Mouse (Mus musculus): ENCODE measurements at regions not wholly inside any gene's neighbourhood (a gene's known extent, or its start where the extent isn't known, plus 50 kb on each side); places are given as distances from the start of the nearest gene placed in this dataset.

DNA sequence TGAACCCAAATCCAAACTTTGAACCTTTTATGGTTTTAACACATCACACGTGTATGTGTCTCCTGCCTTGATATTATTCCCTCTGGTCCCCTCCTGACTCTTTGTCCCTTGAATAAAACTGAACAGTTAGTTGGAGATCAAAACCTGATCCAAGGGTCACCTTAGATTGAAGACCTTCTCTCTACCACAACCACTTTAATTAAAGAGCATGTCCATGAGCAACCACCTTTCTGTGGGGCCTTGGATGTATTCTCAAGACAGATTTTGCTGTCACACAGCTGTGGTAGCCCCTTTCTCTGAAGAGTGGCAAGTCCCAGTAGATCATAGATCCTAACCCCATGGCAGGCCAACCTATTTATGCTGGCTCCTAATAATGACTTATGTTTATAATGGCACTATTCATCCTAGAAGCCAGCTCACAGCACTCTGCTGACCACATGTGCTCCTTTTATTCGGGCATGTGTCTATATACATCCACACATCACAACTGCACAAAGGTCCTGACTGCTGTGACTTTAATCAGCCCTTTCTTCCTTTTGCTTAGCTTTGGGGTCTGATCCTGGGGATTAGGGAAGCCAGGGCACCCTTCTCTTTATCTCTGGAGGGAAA, 536.8 kb upstream of the Tenm2 start:
- ATAC-seq = peak; percentile 48; the same call in 1 of the 2 replicates
- H3K9me3 ChIP-seq = no peaks in the 10 kb centered on the region
- H3K27me3 ChIP-seq = 0 out of 2 replicates have a peak, but pooled peaks cover 2% of the 10 kb centered on the region
- no peaks in the 10 kb centered on the region for H3K36me3 ChIP-seq
- 13% methylated on average over 2 of the region's 2 CpGs for WGBS
- H3K27ac ChIP-seq = no peak overlapping the region
- peaks cover 22% of the 10 kb centered on the region for H3K4me1 ChIP-seq (replicated peaks)
- H3K4me3 ChIP-seq (replicated peaks) = no peak overlapping the region
- no peak overlapping the region for H3K4me2 ChIP-seq (replicated peaks)
- no peak overlapping the region for H3K9ac ChIP-seq (replicated peaks)

DNA sequence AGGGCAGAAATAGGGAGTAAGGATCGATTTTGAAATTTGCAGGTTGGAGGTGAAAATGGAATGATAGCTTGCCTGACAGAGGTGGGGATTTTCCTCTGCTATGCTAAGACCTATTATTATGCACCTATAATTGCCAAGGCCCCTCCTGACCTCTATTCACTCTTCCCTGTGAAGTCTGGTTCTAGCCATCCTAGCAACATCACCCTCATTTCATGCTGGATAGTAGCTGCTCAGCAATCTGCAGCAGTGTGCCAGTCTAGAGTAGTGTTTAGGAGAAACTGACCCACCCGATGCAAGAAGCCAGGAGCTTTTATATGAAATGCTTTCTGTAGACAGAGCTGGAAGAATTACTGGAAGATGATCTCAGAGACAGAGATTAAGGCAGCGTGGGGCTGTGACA, 535.1 kb upstream of the Tenm2 start:
- ATAC-seq = no peak

DNA sequence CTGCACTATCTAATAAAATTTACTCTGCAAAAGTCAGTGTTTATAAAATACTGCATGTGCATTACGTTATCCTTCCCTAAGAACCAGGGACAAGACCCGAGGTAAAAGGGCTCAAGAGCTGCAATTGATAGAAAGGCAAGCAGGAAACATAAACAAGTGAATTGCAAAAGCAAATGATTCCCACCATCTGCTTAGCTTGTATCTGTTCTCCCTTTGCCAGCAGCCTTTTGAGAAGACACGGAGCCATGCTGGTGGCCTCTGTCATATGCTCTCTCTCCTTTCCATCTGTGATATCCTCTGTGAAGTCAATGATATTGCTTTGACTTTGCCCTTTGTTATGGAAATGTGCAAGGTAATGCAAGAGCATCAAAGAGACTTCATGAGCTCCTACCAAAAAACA, 532.4 kb upstream of the Tenm2 start:
- no peak for ATAC-seq
- Histone ChIP-seq H3K36me3 (no peaks in the 10 kb centered on the region), H3K9ac (replicated peaks) (no peak overlapping the region), H3K4me1 (replicated peaks) (peaks cover 21% of the 10 kb centered on the region), H3K4me3 (replicated peaks) (no peak overlapping the region), H3K27me3 (no peaks in the 10 kb centered on the region), H3K27ac (no peak overlapping the region), H3K9me3 (no peaks in the 10 kb centered on the region), H3K4me2 (replicated peaks) (no peak overlapping the region)
- 66% methylated on average over 3 of the region's 3 CpGs for WGBS

More for the DNA sequence above, 535.1 kb upstream of the Tenm2 start:
- 0 out of 2 replicates have a peak, but pooled peaks cover 2% of the 10 kb centered on the region for H3K27me3 ChIP-seq
- peak overlapping the region; percentile 39; the same call in 1 of the 2 replicates for H3K27ac ChIP-seq
- peaks cover 22% of the 10 kb centered on the region for H3K4me1 ChIP-seq (replicated peaks)
- no peaks in the 10 kb centered on the region for H3K9me3 ChIP-seq
- H3K36me3 ChIP-seq = no peaks in the 10 kb centered on the region
- H3K4me3 ChIP-seq (replicated peaks) = no peak overlapping the region
- no peak overlapping the region for H3K4me2 ChIP-seq (replicated peaks)
- 40% methylated on average over 3 of the region's 3 CpGs for WGBS
- H3K9ac ChIP-seq (replicated peaks) = no peak overlapping the region

DNA sequence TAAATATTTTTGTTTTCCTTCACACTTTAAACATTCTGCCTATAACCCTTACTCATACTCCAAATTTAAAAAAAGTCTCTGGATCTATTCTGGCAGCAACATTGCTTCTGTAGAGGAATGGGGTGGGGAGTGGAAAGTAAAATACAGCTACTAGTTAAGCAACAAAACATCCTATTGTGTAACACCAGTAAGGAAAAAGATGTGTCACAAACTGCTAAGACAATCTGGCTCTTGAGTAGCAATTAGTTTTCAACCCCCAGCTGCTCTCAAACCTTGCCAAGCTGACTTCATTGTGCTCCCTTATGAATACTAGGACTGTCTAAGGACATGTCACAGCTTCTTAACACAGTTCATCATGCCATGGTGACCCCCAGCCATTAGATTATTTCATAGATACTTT, 500.2 kb upstream of the Tenm2 start:
- no peaks in the 10 kb centered on the region for H3K27me3 ChIP-seq
- H3K4me1 ChIP-seq (replicated peaks) = no peaks in the 10 kb centered on the region
- no peak overlapping the region for H3K4me3 ChIP-seq (replicated peaks)
- no peaks in the 10 kb centered on the region for H3K9me3 ChIP-seq
- H3K36me3 ChIP-seq = no peaks in the 10 kb centered on the region
- ATAC-seq = no peak
- no peak overlapping the region for H3K4me2 ChIP-seq (replicated peaks)
- H3K9ac ChIP-seq (replicated peaks) = no peak overlapping the region
- H3K27ac ChIP-seq = no peak overlapping the region

DNA sequence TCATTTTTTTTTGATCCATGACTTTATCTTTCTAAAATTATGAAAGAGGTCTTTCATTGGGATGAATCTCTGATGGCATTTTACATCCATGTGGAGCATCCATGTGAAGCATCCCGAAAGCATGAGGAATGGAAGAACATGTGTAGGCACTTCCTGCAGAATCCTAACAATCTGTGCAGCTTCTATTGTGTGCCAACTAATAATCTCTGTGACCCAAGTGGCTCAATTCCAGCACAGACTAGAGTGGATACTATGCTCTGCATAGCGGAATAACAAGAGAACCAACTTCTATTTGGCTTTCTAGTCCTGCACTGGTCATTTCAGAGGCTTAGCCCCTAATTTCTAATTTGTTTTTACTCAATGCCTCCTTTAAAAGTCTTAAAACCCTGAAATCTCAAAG, 499.7 kb upstream of the Tenm2 start:
- no peak for ATAC-seq
- no peaks in the 10 kb centered on the region for H3K4me1 ChIP-seq (replicated peaks)
- H3K27ac ChIP-seq = no peak overlapping the region
- H3K36me3 ChIP-seq = no peaks in the 10 kb centered on the region
- 82% methylated on average over 2 of the region's 2 CpGs for WGBS
- H3K9ac ChIP-seq (replicated peaks) = no peak overlapping the region
- H3K9me3 ChIP-seq = no peaks in the 10 kb centered on the region
- no peak overlapping the region for H3K4me2 ChIP-seq (replicated peaks)
- no peak overlapping the region for H3K4me3 ChIP-seq (replicated peaks)
- no peaks in the 10 kb centered on the region for H3K27me3 ChIP-seq

DNA sequence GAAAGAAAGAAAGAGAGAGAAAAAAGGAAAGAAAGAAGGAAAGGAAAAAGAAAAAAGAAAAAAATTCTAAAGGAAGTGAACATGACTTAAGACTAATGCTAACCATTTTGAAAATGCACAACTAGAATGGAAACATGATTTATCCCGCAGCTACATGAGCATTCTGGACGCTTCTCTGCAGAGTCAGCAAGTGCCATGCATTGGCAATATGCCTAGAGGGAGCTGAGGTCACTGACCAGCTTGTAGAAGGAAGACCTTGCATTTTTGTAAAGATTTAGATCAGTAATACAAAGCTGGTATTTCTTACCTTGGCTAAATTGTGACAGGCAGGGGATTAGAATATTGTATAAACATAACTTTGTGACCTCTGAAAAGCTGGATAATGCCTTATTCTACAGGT, 461.2 kb upstream of the Tenm2 start:
- ATAC-seq = no peak
- Histone ChIP-seq H3K4me2 (replicated peaks) (no peak overlapping the region), H3K9ac (replicated peaks) (no peak overlapping the region), H3K27me3 (no peaks in the 10 kb centered on the region), H3K4me1 (replicated peaks) (no peaks in the 10 kb centered on the region), H3K36me3 (no peaks in the 10 kb centered on the region), H3K9me3 (no peaks in the 10 kb centered on the region), H3K4me3 (replicated peaks) (no peak overlapping the region), H3K27ac (no peak overlapping the region)
- 81% methylated on average over 2 of the region's 2 CpGs for WGBS

DNA sequence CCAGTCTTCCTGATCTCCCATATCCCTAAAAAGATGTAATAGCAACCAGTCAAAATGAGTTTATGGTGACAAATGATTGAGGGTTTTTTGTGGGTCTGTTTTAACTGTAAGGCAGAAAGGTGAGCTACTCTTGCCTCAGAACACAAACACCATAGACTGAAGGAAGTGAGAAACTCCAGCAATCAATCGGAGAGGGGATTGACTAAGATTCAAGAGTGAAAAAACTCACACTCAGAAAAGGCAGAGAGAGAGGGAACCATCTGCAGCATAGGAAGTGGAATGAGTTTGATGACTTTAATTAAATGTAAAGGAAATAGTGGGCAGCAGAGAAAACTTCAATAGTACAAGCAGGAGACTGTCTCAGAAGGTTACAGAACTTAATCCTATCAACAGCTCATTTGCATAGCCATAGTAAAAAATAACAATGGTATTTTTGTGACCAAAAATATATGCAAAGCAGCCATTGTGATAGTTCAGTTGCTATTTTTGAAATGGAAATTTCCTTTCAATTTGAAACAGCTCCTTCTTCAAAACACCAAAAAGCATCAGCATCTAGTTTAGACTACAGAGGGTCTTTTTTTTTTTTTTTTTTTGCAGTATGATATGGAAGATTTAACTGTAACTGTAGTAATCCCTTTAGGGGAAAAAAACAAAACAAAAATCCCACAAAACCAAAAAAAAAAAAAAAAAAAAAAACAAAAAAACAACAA, 442.9 kb upstream of the Tenm2 start:
- no peak overlapping the region for H3K9ac ChIP-seq (replicated peaks)
- no peak overlapping the region for H3K4me2 ChIP-seq (replicated peaks)
- H3K27ac ChIP-seq = peak overlapping the region; percentile 12; the same call in 1 of the 2 replicates
- ATAC-seq = peak; percentile 67; the same call in 1 of the 2 replicates
- no peaks in the 10 kb centered on the region for H3K27me3 ChIP-seq
- H3K4me3 ChIP-seq (replicated peaks) = no peak overlapping the region
- peaks cover 7% of the 10 kb centered on the region; the same call in 1 of the 2 replicates for H3K4me1 ChIP-seq (replicated peaks)
- no peaks in the 10 kb centered on the region for H3K9me3 ChIP-seq
- 8% methylated on average over 1 of the region's 1 CpGs for WGBS
- H3K36me3 ChIP-seq = no peaks in the 10 kb centered on the region

DNA sequence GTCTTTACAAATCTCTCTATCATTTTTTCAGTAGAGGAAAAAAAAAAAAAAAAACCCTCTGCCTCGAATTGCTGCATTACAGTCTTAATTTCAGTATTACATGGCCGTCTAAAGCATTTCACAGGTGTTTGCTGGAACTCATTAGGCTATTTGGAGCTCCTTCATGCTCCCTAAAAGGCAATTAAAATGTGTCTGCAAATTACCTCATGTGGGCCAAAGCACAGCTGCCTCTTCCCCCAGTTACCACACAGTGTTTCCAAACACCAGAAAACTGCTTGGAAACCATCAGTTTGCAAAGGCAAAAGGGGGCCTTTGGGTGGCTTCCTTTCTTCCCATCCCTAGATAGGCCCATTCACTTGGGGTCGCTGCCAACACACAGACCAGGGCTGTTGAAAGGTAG, 435.6 kb upstream of the Tenm2 start:
- H3K36me3 ChIP-seq = no peaks in the 10 kb centered on the region
- H3K9ac ChIP-seq (replicated peaks) = no peak overlapping the region
- no peak overlapping the region for H3K4me2 ChIP-seq (replicated peaks)
- H3K27ac ChIP-seq = no peak overlapping the region
- H3K4me1 ChIP-seq (replicated peaks) = peaks cover 3% of the 10 kb centered on the region; the same call in 1 of the 2 replicates
- ATAC-seq = no peak
- H3K27me3 ChIP-seq = no peaks in the 10 kb centered on the region
- H3K9me3 ChIP-seq = no peaks in the 10 kb centered on the region
- 36% methylated on average over 3 of the region's 3 CpGs for WGBS
- no peak overlapping the region for H3K4me3 ChIP-seq (replicated peaks)

DNA sequence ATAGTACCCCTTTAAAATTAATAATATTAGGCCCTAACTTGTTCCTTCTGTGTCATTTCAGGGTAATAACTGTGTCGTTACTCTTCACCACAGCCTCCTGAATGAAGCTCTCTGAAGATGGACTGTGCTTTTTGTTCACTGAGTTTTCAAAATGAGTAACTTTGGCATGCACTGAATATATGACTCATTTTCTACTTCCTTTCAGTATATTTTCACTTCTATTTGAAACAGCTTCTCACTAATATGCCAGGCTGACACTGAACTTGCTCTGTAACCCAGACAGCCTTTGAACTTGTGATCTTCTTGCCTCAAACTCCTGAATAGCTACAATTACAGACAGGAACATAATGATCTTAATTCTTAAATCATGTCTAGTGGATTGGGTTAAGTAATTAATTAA, 431.2 kb upstream of the Tenm2 start:
- no peak overlapping the region for H3K27ac ChIP-seq
- H3K27me3 ChIP-seq = no peaks in the 10 kb centered on the region
- 0 out of 2 replicates have a peak, but pooled peaks cover 3% of the 10 kb centered on the region for H3K4me1 ChIP-seq (replicated peaks)
- 81% methylated on average over 1 of the region's 1 CpGs for WGBS
- H3K9ac ChIP-seq (replicated peaks) = no peak overlapping the region
- no peaks in the 10 kb centered on the region for H3K36me3 ChIP-seq
- H3K4me2 ChIP-seq (replicated peaks) = no peak overlapping the region
- H3K9me3 ChIP-seq = no peaks in the 10 kb centered on the region
- no peak overlapping the region for H3K4me3 ChIP-seq (replicated peaks)
- no peak for ATAC-seq

DNA sequence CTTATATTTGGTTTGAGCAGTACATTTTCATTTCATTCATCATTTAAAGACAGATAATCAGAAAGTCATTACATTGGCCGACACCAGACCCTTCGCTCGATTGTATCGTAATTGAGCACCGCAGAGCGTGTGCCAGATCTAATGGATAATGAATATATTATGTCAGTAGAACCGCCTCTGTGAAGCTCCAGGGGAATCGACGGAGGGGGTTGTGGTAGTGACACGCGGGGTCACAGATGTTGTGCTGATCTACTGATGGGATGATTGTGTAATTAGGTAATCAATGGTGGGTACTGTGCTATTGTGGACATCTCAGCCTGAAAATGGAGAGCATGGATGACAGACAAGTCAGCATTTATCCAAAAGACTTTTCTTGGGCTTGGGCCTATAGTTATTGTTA, 414.3 kb upstream of the Tenm2 start:
- H3K4me3 ChIP-seq (replicated peaks) = no peak overlapping the region
- H3K27ac ChIP-seq = no peak overlapping the region
- no peak overlapping the region for H3K4me2 ChIP-seq (replicated peaks)
- H3K36me3 ChIP-seq = no peaks in the 10 kb centered on the region
- H3K9ac ChIP-seq (replicated peaks) = no peak overlapping the region
- no peaks in the 10 kb centered on the region for H3K27me3 ChIP-seq
- peak; percentile 62; the same call in 1 of the 2 replicates for ATAC-seq
- 51% methylated on average over 11 of the region's 11 CpGs for WGBS
- no peaks in the 10 kb centered on the region for H3K9me3 ChIP-seq
- H3K4me1 ChIP-seq (replicated peaks) = 0 out of 2 replicates have a peak, but pooled peaks cover 4% of the 10 kb centered on the region

DNA sequence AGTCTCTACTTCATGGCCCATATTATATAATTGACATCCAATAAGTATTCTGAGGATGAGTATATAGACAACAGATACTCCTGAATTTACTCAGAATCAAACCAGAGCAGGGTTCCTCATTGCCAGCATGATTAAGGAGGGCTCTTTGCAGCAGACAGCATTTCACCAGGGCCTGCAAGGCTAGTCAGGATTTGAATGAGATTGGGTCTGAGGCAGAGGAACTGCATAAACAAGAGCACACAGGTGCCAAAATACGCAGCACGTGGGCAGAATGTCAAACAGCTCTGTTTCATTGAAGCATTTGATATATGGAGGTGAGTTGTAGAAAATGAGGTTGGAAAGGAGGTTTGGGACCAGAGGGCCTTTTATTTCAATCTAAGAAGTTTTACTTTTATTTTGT, 387.5 kb upstream of the Tenm2 start:
- 85% methylated on average over 2 of the region's 2 CpGs for WGBS
- H3K36me3 ChIP-seq = no peaks in the 10 kb centered on the region
- H3K27me3 ChIP-seq = no peaks in the 10 kb centered on the region
- no peak overlapping the region for H3K9ac ChIP-seq (replicated peaks)
- no peak overlapping the region for H3K4me2 ChIP-seq (replicated peaks)
- no peak for ATAC-seq
- H3K9me3 ChIP-seq = no peaks in the 10 kb centered on the region
- H3K27ac ChIP-seq = no peak overlapping the region
- H3K4me1 ChIP-seq (replicated peaks) = no peaks in the 10 kb centered on the region
- no peak overlapping the region for H3K4me3 ChIP-seq (replicated peaks)

DNA sequence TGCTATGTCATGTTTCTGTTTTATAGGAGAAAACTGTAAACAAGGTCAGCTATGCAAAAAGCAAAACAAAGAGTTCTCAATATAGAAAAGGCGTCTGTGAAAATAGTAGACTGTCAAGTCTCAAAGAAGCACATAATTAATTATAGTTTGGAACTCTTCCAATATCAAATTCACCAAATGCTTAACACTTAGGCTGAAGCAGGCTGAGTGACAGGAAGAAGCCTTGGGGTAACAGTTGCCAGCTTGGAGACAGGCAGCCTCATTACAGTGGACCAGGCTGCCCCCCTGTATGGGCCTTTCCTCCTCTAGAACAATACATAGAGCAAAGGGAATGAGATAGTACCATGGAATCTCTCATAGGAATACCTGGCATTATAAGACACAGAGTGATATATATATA, 364.8 kb upstream of the Tenm2 start:
- Histone ChIP-seq H3K9me3 (no peaks in the 10 kb centered on the region), H3K36me3 (no peaks in the 10 kb centered on the region), H3K27ac (no peak overlapping the region), H3K4me3 (replicated peaks) (no peak overlapping the region), H3K27me3 (no peaks in the 10 kb centered on the region), H3K9ac (replicated peaks) (no peak overlapping the region), H3K4me2 (replicated peaks) (no peak overlapping the region), H3K4me1 (replicated peaks) (no peaks in the 10 kb centered on the region)
- 79% methylated on average over 1 of the region's 1 CpGs for WGBS
- no peak for ATAC-seq
